Mouse (Mus musculus) lung, postnatal 0 days (tissue): ENCODE measurements at regions not wholly inside any gene's neighbourhood (a gene's known extent, or its start where the extent isn't known, plus 50 kb on each side); places are given as distances from the start of the nearest gene placed in this dataset.

Source experiments
- ATAC-seq: fragments of 200-750 bp; cut with Nextera tagmentation; 2 replicates; pipeline ENCODE4 v1.8.0; 2017; ENCODE audit warnings: moderate library complexity
- DNase-seq: peaks from one replicate; pipeline ENCODE4 v3.0.0-alpha.2; 2016; ENCODE audit warnings: low spot score
- H3K27ac ChIP-seq: fragments of 300-500 bp; sonication (generic); 2 replicates; pipeline ENCODE4 v1.5.1; 2014; ENCODE audit warnings: antibody characterized with exemption, mild to moderate bottlenecking, low read length, mixed read lengths
- H3K27me3 ChIP-seq: fragments of 300-500 bp; sonication (generic); replicated peaks from 2 replicates; pipeline ENCODE4 v1.6.1; 2014; ENCODE audit warnings: low read length, mixed read lengths; ENCODE audit not compliant: insufficient read depth
- H3K36me3 ChIP-seq: fragments of 300-500 bp; sonication (generic); 2 replicates; pipeline ENCODE4 v1.6.1; 2014; ENCODE audit warnings: low read length, mixed read lengths; ENCODE audit not compliant: insufficient read depth
- H3K4me1 ChIP-seq: fragments of 300-500 bp; sonication (generic); 2 replicates; pipeline ENCODE4 v1.6.1; 2014; ENCODE audit warnings: antibody characterized with exemption, low read depth, low read length, mixed read lengths; ENCODE audit not compliant: insufficient read depth
- H3K4me2 ChIP-seq: fragments of 300-500 bp; sonication (generic); replicated peaks from 2 replicates; pipeline ENCODE4 v1.6.1; 2014; ENCODE audit warnings: low read depth, mild to moderate bottlenecking, low read length, moderate library complexity, mixed read lengths
- H3K4me3 ChIP-seq: fragments of 300-500 bp; sonication (generic); 2 replicates; pipeline ENCODE4 v1.5.1; 2014; ENCODE audit warnings: low read depth, low read length
- H3K9ac ChIP-seq: fragments of 300-500 bp; sonication (generic); replicated peaks from 2 replicates; pipeline ENCODE4 v1.6.1; 2014; ENCODE audit warnings: low read depth, mild to moderate bottlenecking
- H3K9me3 ChIP-seq: fragments of 300-500 bp; sonication (generic); 2 replicates; pipeline ENCODE4 v1.6.1; 2016; ENCODE audit warnings: low read length, mixed read lengths
- CTCF ChIP-seq: IDR thresholded peaks from 2 replicates; pipeline ENCODE4 v1.5.1; 2016; ENCODE audit warnings: antibody characterized with exemption, mild to moderate bottlenecking
- EP300 ChIP-seq: IDR thresholded peaks from 2 replicates; pipeline ENCODE4 v1.6.1; 2016; ENCODE audit warnings: antibody characterized with exemption, mild to moderate bottlenecking, control low read depth
- WGBS: fragments of 180-500 bp; shearing (Covaris S2); extraction: QIAGEN DNeasy Blood & Tissue Kit; methylation state at CpG from one replicate; pipeline ENCODE4 v1.1.7; 2014; 5-methylcytosine and 5-hydroxymethylcytosine counted together

DNA sequence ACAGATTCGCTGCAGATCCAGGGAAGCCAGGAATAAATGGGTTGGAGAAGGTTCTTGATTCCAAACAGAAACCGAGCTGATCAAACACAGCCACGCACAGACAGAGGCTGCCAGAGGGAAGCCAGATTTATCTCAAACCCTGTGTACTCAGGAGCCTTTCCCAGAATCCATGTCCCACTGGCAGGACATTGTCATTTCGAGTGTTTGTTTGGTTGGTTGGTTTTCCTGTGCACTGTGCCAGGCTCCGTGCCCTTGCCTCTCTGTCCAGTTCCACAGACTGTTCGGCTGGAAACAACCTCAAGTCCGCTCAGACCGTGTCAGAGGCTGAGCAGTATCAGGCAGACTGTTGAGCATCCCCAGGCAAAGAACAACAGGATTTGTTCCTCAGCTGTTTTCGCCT lies 51.4 kb upstream of the Ptprt start:
- Histone ChIP-seq H3K4me3 (no peak overlapping the region), H3K4me1 (no peaks in the 10 kb centered on the region), H3K36me3 (no peaks in the 10 kb centered on the region), H3K4me2 (no peak overlapping the region), H3K9me3 (no peaks in the 10 kb centered on the region), H3K9ac (no peak overlapping the region), H3K27me3 (no peaks in the 10 kb centered on the region), H3K27ac (no peak overlapping the region)
- 65% methylated on average over 9 of the region's 9 CpGs for WGBS
- ATAC-seq (no peak), DNase-seq (no peak)
- TF ChIP-seq EP300 = no peak
- TF ChIP-seq CTCF = no peak
